Mouse (Mus musculus) CD4-positive helper T cell, adult 2 months (primary cell): Measurements from ENCODE around the gene Anapc1.
A peak's percentile ranks its signal among the peaks of the same experiment; 100 is the strongest.

Experiments used
- DNase-seq: peaks from one replicate; pipeline ENCODE4 v3.0.0-alpha.2; 2012; ENCODE audit warnings: low read depth, missing footprints, low spot score

Gene Anapc1

DNA sequence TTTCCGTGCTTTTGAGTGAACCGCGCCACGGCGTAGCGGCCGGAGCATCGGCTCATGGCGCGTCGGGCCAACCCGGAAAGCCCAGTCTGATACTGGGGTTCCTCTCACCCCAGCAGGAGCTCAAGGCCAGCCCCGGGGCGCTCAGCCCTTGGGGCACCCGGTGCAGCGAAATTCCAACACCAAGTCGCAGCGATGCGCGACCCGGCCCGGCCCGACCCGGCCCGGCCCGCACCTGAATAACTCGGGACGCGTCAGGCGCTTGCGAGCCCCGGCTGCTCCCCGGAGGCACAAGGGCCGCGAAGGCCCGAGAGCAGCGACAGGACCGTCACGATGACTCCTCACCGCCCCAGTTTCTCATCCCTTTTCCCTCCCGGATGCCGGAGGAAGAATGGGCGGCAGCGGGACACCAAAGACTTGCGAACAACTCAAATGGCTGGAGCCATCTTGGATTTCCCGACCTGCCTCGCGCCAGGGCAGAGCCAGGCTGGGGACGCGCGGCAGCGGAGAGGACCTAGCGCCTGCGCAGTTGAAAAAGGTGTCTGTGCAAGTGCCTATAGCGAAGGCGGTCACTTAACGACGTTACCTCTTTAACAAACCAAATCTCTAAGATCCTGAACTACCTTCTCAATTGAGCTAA lies at the start of gene Anapc1:
TSS of gene Anapc1 (minus strand) at position 471 of the 637 bp plus-strand sequence.
- peak; percentile 93 for DNase-seq

GRCm38 (mm10) chr2:128735089-128735488 lies 47.9 kb upstream of the Anapc1 start:
- DNase-seq, result no peak

- no peak for DNase-seq
These were observed 44.8 kb upstream of the Anapc1 start for GRCm38 (mm10) chr2:128731951-128732350.

DNA sequence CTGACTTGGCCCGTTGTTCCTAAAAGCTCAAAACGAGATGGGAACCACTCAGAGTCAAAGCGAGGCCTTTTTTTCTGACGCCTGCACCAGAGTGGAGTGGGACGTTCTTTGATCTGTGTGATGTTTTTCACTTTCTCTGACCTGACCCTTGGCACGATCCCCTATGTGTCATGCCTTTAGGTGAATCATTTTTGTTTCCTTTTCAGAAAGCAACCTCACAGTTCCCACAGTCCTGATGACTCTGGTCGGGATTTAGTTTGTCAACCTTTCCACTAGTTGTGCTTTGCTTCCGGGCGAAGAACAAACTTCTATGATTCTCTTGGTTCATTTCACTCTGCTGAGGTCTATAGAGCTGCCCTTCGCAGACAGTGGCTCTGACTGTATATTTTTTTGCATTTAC lies 44.3 kb upstream of the Anapc1 start:
- no peak for DNase-seq

DNA sequence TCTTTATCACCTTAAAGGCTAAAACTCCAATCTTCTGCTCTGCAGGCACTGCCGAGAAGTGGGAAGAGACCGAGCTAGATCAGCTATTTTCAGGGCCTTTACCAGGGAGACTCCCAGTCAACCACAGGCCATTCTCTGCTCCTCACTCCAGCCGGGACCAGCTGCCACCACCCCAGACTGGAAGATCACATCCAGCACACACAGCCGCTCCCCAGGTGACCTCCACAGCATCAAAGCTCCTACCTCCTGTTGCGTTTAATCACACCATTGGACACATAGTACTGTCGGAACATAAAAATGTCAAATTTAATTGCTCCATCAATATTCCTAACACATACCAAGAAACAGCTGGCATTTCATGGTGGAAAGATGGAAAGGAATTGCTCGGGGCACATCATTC lies 42.0 kb upstream of the Anapc1 start:
- no peak for DNase-seq

DNA sequence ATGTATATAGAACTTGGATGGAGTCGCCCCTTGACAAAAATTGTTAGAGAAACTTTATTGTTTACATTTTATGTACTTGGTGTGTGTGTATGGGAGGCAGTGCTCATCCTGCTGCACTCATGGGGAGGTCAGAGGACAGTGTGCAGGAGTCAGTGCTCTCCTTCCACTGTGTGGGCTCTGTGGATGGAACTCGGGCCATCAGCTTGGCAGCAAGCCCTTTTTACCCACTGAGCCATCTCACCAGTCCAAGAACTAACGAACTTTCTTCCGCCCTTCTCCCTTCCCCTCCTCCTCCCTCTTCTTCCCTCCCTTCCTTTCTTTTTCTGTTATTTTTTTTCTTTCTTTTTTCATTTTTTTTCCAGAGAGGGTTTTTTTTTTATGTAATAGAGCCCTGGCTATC lies 40.9 kb upstream of the Anapc1 start:
- DNase-seq, result no peak

DNA sequence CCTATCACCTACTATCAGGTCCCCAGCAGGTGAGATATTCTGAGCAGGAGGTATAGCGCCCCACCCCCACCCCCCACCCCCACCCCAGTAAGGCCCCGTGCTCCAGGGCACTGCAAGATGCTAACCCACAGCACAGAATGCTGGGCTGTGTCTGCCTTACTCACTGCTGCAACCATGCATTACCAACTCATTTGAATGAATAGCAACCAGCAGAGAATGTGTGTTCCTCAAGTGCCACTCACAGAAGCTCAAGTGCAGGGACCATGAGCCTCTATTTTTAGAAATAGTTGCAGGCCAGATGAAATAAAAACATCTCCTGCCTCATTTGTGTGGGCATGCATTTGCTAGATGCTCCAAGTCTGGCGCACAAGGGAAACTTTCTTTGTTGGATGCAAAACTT lies 40.4 kb upstream of the Anapc1 start:
- DNase-seq, result no peak

DNA sequence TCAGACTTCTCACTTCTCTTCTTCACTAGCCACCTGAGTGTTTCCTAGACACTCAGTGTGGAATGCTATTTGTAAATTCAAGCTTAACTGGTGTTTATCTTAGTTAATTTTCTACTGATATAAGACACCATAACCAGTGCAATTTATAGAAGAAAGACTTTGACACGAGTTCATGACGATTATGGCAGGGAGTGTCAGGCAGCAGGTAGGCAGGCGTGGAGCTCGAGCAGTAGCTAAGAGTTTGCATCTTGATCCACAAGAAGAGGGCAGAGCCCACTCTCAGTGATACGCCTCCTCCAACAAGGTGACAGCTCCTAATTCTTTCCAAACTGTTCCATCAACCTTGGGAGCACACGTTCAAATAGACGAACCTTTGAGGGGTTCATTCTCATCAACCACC lies 39.4 kb upstream of the Anapc1 start:
- DNase-seq, result no peak

DNA sequence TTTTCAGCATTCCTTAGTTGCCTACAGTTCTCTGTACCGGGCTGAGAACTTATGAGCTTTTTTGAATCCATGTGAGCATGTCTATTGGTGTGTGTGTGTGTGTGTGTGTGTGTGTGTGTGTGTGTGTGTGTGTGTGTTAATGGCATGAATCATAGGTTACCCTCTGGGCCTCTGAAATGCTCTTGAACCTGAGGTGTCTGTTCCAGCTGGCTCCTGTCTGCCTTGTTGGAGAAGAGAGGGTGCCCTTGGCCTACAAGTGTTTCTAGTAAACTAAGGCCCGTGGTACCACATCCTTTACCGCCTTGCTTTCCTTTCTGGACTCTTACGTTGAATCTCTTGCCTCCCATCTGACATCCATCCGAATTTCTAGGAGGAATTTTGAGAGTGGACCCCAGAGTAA lies 38.9 kb upstream of the Anapc1 start:
- no peak for DNase-seq

DNA sequence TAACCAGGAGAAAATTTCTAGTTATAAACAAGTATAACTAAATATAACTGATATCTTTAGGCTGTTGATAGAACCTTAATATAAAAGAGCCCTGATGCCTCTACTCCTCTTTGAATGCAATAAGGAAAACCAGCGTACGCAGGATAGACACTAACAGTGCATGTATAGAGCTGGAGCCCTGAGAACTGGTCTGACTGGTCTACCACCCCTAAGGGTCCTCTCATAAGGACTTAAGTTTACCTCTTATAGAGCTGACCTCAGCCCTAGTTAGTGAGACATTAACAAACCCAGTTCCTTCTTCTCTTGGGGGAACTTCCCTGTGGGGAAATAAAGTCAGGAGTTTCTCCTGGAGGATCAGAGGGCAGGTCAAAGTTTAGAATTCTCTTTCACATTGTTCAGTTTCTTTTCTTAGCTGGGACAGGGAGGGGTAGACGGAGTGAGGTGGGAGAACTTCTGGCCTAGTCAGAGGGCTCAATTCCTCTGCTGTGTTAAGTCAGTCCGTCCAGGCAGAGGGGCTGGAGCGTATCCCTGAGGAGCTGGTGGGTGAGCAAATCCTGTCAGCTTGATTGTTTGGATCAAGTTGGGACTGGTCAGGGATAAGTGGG lies 35.0 kb upstream of the Anapc1 start:
- no peak for DNase-seq

- no peak for DNase-seq
These were observed 32.2 kb upstream of the Anapc1 start for GRCm38 (mm10) chr2:128719380-128719779.

DNA sequence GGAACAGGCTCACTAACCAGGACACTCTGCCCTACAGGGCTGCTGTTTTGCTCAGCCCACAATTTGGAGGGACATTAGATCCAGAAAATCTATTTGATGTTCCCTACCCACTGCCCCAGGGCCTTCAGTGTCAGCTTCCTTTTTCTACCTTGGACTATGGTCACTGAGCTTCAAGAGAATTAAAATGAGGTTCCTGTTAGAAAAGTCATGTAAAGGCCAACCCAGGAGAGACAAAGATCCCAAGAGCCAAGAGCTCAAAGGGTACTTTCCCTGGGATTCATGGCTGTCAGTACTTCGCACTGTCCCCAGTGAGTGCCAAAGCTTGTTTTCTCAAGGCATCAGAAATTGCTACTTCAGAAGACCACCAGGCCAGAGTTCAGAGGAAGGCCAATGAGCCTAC lies 28.8 kb upstream of the Anapc1 start:
- DNase-seq, result no peak

GRCm38 (mm10) chr2:128714724-128715241 lies 27.6 kb upstream of the Anapc1 start:
- DNase-seq, result no peak

- no peak for DNase-seq
These were observed 26.4 kb upstream of the Anapc1 start for GRCm38 (mm10) chr2:128713548-128714003.

DNA sequence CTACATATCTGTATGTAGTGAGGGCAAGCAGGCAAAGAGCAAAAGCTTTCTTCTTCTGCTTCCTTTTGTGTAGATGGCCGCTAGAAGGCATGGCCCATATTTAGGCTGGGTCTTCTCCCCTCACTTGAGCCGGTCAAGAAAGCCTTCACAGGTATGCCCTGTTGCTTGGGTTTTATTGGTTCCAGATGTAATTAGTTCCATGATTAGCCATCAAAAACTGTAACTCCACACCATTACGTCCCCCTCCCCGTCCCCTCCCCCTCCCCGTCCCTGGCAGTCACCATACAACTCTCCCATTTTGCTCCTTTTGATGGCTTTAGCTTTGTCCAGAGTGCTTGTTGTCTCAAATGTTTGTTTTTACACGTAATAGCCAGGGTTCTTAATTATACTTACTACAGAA lies 25.7 kb upstream of the Anapc1 start:
- no peak for DNase-seq

DNA sequence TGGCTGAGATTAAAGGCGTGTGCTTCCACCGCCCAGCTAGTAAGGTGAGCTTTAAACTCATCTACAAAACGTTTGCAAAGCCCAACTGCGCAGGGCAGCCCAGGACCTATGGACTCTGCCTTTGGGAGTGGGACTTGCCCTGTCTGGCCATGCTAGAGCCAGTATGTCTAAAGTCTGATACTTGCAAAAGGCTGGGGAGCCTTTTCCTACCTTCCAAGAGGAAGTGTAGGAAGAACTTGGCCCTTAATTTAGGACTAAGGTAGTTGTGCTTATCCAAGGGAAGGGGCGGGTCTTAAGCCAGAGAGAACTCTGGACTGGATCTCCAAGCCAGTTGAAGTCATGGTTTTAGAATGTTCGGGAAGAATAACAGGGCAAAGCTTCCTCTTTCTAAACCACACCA lies 23.4 kb upstream of the Anapc1 start:
- DNase-seq, result no peak

- no peak for DNase-seq
These were observed 22.1 kb upstream of the Anapc1 start for GRCm38 (mm10) chr2:128709264-128709663.

DNA sequence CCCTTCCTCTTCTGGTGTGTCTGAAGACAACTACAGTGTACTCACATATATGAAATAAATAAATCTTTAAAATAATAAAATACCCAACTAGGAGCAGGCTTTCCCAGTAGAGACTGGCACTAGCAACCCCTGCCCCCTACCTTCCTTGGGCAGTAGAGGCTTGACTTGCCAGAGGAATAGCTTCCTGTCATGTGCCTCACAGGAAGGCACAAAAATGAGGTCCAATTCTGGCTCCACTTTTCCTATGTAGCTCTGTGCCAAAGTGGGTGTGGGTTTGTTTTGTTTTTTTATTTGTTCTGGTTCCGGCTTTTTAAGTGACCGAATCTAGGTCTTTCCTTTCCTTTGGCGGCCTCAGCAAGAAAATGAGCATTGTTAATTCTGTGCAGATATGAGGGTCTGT lies 17.3 kb upstream of the Anapc1 start:
- no peak for DNase-seq

GRCm38 (mm10) chr2:128699201-128699885 lies 12.2 kb upstream of the Anapc1 start:
- DNase-seq, result no peak

GRCm38 (mm10) chr2:128698693-128699181 lies 11.5 kb upstream of the Anapc1 start, which contains the start of gene Mertk:
TSS of gene Mertk (plus strand) at chr2:128698956.
- no peak for DNase-seq

GRCm38 (mm10) chr2:128698140-128698692 lies 11.0 kb upstream of the Anapc1 start:
- peak; percentile 69 for DNase-seq

DNA sequence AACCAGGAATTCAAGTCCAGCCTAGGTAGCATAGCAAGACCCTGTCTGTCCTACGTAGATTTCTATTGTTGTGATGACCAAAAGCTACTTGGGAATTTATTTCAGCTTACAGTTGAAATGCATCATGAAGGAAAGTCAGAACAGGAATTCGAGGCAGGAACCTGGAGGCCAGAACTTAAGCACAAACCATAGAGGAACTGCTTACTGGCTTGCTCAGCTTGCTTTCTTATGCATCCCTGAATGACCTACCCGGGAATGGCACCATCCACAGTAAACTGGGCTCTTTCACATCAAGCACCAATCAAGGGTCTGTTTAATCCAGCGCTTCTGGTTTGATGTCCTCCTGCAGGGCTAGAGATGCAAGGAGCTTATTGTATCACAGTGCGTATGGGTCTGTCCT lies 10.4 kb upstream of the Anapc1 start:
- DNase-seq, result no peak
